30 mouse cellular contexts compared by ENCODE assay signal in genomic region chr11:89035552-89035951, GRCm38 (mm10). TPM values are rescaled to one million over a fixed set of nuclear protein-coding genes. Genes with fewer than 3 reads are reported as not detected.
A peak's percentile ranks its signal among the peaks of the same experiment; 100 is the strongest.
DNase-seq lines count a peak whose midpoint lies in the region; ATAC-seq and TF ChIP-seq lines count a peak whose summit lies in the region.
"Had no signal": no experiment of that assay in that cellular context is flagged by ENCODE, and none has a peak within 500 bp of the region (broad histone marks: within the 10 kb centered on the region; RNA-seq: fewer than 3 reads in every experiment).

No protein-coding gene starts in this region.

- peaks cover 22% of the 10 kb centered on the region for H3K36me3 ChIP-seq in lung, embryonic 14.5 days (ENCODE audit: insufficient read depth)
- H3K36me3 ChIP-seq in hindbrain, embryonic 16.5 days (ENCODE audit: control insufficient read depth, insufficient read depth, low read length), result peaks cover 14% of the 10 kb centered on the region

- 77% methylated on average over 3 of the region's 3 CpGs for WGBS in lung, embryonic 14.5 days
- WGBS in hindbrain, embryonic 16.5 days, result 81% methylated on average over 3 of the region's 3 CpGs

- no peaks in the 10 kb centered on the region for H3K27me3 ChIP-seq in lung, embryonic 14.5 days (ENCODE audit: insufficient read depth, low read length)
- no peaks in the 10 kb centered on the region for H3K27me3 ChIP-seq in hindbrain, embryonic 16.5 days (replicated peaks; ENCODE audit: control insufficient read depth, insufficient read depth, low read length)
- H3K27me3 ChIP-seq: forebrain, embryonic 13.5 days; heart, embryonic 12.5 days; heart, embryonic 15.5 days; hindbrain, embryonic 13.5 days had no signal

- peak; percentile 49 for DNase-seq in lung, embryonic 14.5 days
- DNase-seq in lung, postnatal 4 days, result no peak
- peak; percentile 31 for DNase-seq in 416B (ENCODE audit: low read depth)
- DNase-seq in layer of hippocampus, postnatal 36 days, result no peak
- DNase-seq: adrenal gland, adult 8-10 months; adrenal gland, postnatal 36 days; cerebellum, adult 18-20 months; cerebellum, adult 9-10 months; cerebellum, postnatal 14 days; gastrocnemius, postnatal 10 days; heart, adult 18-20 months; heart, postnatal 10 days; heart, postnatal 36 days had no signal

- no peaks in the 10 kb centered on the region for H3K4me1 ChIP-seq in lung, embryonic 14.5 days (ENCODE audit: insufficient read depth)
- H3K4me1 ChIP-seq in hindbrain, embryonic 16.5 days (ENCODE audit: control insufficient read depth, insufficient read depth, low read depth, low read length), result no peaks in the 10 kb centered on the region
- H3K4me1 ChIP-seq: forebrain, embryonic 13.5 days; heart, embryonic 12.5 days; heart, embryonic 15.5 days; hindbrain, embryonic 13.5 days had no signal

- H3K27ac ChIP-seq in lung, embryonic 14.5 days (ENCODE audit: low read depth), result no peak overlapping the region
- H3K27ac ChIP-seq in hindbrain, embryonic 16.5 days (ENCODE audit: low read depth, low read length), result no peak overlapping the region
- H3K27ac ChIP-seq: forebrain, embryonic 10.5 days; forebrain, embryonic 13.5 days; heart, embryonic 15.5 days; hindbrain, embryonic 10.5 days; hindbrain, embryonic 13.5 days; hindbrain, postnatal 0 days had no signal

- H3K4me3 ChIP-seq in lung, embryonic 14.5 days (ENCODE audit: low read depth, low read length), result no peak overlapping the region
- no peak overlapping the region for H3K4me3 ChIP-seq in hindbrain, embryonic 16.5 days (ENCODE audit: low read length)
- H3K4me3 ChIP-seq: forebrain, embryonic 10.5 days; forebrain, embryonic 13.5 days; heart, embryonic 12.5 days; heart, embryonic 15.5 days; hindbrain, embryonic 10.5 days; hindbrain, embryonic 13.5 days had no signal

- TF ChIP-seq CTCF in lung, embryonic 14.5 days (IDR thresholded peaks at IDR 0.05; ENCODE audit: low read depth), result no peak

- no peak overlapping the region for H3K9ac ChIP-seq in lung, embryonic 14.5 days
- H3K9ac ChIP-seq in hindbrain, embryonic 16.5 days (ENCODE audit: low read depth, low read length), result no peak overlapping the region
- H3K9ac ChIP-seq: forebrain, embryonic 13.5 days; heart, embryonic 12.5 days; heart, embryonic 15.5 days; hindbrain, embryonic 13.5 days had no signal

- ATAC-seq in lung, embryonic 14.5 days (ENCODE audit: insufficient read depth), result no peak
- ATAC-seq in granulocyte monocyte progenitor cell, adult 5-6 weeks (replicated peaks; ENCODE audit: poor library complexity, severe bottlenecking), result peak; percentile 79
- peak; percentile 52 for ATAC-seq in monocyte, adult 5-6 weeks (replicated peaks; ENCODE audit: insufficient number of reproducible peaks, low FRiP score, low TSS enrichment, poor library complexity, severe bottlenecking)
- no peak for ATAC-seq in hindbrain, embryonic 16.5 days
- ATAC-seq: activated CD4-positive, CD25-positive, alpha-beta regulatory T cell, adult 4 months; CD4-positive, CD25-positive, alpha-beta regulatory T cell, adult 4 months; forebrain, embryonic 13.5 days; forebrain, embryonic 16.5 days; hindbrain, postnatal 0 days had no signal

- H3K4me2 ChIP-seq in lung, embryonic 14.5 days, result no peak overlapping the region
- no peak overlapping the region for H3K4me2 ChIP-seq in hindbrain, embryonic 16.5 days (ENCODE audit: low read length)
- H3K4me2 ChIP-seq: forebrain, embryonic 13.5 days; heart, embryonic 12.5 days; heart, embryonic 15.5 days; hindbrain, embryonic 13.5 days had no signal

- H3K9me3 ChIP-seq in lung, embryonic 14.5 days (ENCODE audit: low read depth, low read length), result no peaks in the 10 kb centered on the region
- no peaks in the 10 kb centered on the region for H3K9me3 ChIP-seq in hindbrain, embryonic 16.5 days (ENCODE audit: control insufficient read depth, low read length)
- H3K9me3 ChIP-seq: forebrain, embryonic 10.5 days; forebrain, embryonic 13.5 days; heart, embryonic 12.5 days; heart, embryonic 15.5 days; hindbrain, embryonic 10.5 days; hindbrain, embryonic 13.5 days had no signal

RNA-seq across cellular contexts. Expression of gene Dgke, which starts 31.1 kb away (rescaled TPM):
- polyA plus RNA-seq in lung, embryonic 14.5 days (2014; fragmentation: Nextera tagmentation; extraction: Ambion mirVana), result 5.5 and 5.8 TPM in 2 replicates
- 4.9 and 6.8 TPM in 2 replicates for total RNA-seq in granulocyte monocyte progenitor cell, adult 5-6 weeks (2014; fragmentation: Nextera tagmentation)
- total RNA-seq in granulocyte monocyte progenitor cell, adult 5-6 weeks (2017), result 5.0 and 7.3 TPM in 2 replicates
- total RNA-seq in monocyte, adult 5-6 weeks (2017), result 4.6 to 8.2 TPM (median 8.2 TPM) in 3 replicates
- polyA plus RNA-seq in hindbrain, embryonic 16.5 days (2015; fragmentation: Nextera tagmentation; extraction: Ambion mirVana), result 16.4 and 16.7 TPM in 2 replicates
- total RNA-seq in layer of hippocampus, postnatal 36 days (2021), result 10 to 100 TPM; 44.1 to 44.9 TPM

RNA-seq across cellular contexts. Expression of gene Trim25, which starts 36.4 kb away (rescaled TPM):
- 13.4 and 13.8 TPM in 2 replicates for polyA plus RNA-seq in lung, embryonic 14.5 days (2014; fragmentation: Nextera tagmentation; extraction: Ambion mirVana)
- 26.9 and 32.2 TPM in 2 replicates for total RNA-seq in granulocyte monocyte progenitor cell, adult 5-6 weeks (2014; fragmentation: Nextera tagmentation)
- total RNA-seq in granulocyte monocyte progenitor cell, adult 5-6 weeks (2017), result 14.0 and 18.4 TPM in 2 replicates
- 49.5 to 82.1 TPM (median 73.1 TPM) in 3 replicates for total RNA-seq in monocyte, adult 5-6 weeks (2017)
- 4.6 and 5.4 TPM in 2 replicates for polyA plus RNA-seq in hindbrain, embryonic 16.5 days (2015; fragmentation: Nextera tagmentation; extraction: Ambion mirVana)
- 1 to 10 TPM; 3.4 to 4.5 TPM for total RNA-seq in layer of hippocampus, postnatal 36 days (2021)

RNA-seq across cellular contexts. Expression of gene Gm525, which starts 38.1 kb away (rescaled TPM):
- 0.38 TPM in 1 of 2 replicates, not detected in the other for polyA plus RNA-seq in lung, embryonic 14.5 days (2014; fragmentation: Nextera tagmentation; extraction: Ambion mirVana)
- not detected in 2 replicates for total RNA-seq in granulocyte monocyte progenitor cell, adult 5-6 weeks (2014; fragmentation: Nextera tagmentation)
- total RNA-seq in granulocyte monocyte progenitor cell, adult 5-6 weeks (2017), result not detected in 2 replicates
- not detected in 3 replicates for total RNA-seq in monocyte, adult 5-6 weeks (2017)
- polyA plus RNA-seq in hindbrain, embryonic 16.5 days (2015; fragmentation: Nextera tagmentation; extraction: Ambion mirVana), result not detected in 2 replicates
- not detected for total RNA-seq in layer of hippocampus, postnatal 36 days (2021)
- total RNA-seq: adrenal gland, adult 8-10 months; adrenal gland, postnatal 36 days; gastrocnemius, adult 18-20 months; gastrocnemius, postnatal 10 days; heart, adult 18-20 months; heart, postnatal 10 days; heart, postnatal 36 days; hindbrain, postnatal 0 days; MEL had no signal
- polyA plus RNA-seq: activated CD4-positive, CD25-positive, alpha-beta regulatory T cell, adult 4 months; C2C12; CD4-positive, CD25-positive, alpha-beta regulatory T cell, adult 4 months; embryonic facial prominence, embryonic 11.5 days; forebrain, embryonic 10.5 days; forebrain, embryonic 13.5 days; forebrain, embryonic 16.5 days; heart, embryonic 12.5 days; hindbrain, embryonic 10.5 days; hindbrain, embryonic 13.5 days had no signal

Comparison
In these comparisons a context has a peak if more than half of its experiments do, and no peak if none do; other contexts are left out.
1. DNase-seq: peak in lung, embryonic 14.5 days (single experiment) and 416B (single experiment); none in lung, postnatal 4 days (0 of 2) and layer of hippocampus, postnatal 36 days (0 of 2).
2. ATAC-seq: peak in granulocyte monocyte progenitor cell, adult 5-6 weeks (single experiment) and monocyte, adult 5-6 weeks (single experiment); none in lung, embryonic 14.5 days (single experiment) and hindbrain, embryonic 16.5 days (single experiment).